Mouse (Mus musculus): ENCODE results near the gene Scgb2b18. TPM values are rescaled to one million over a fixed set of nuclear protein-coding genes. Genes with fewer than 3 reads are reported as not detected.
"Not testable (repeated sequence)": the region's sequence is repeated elsewhere in the genome, so short reads cannot be mapped to it uniquely, and the experiment has no call there.

Gene Scgb2b18
- not detected in 2 replicates for polyA plus RNA-seq (2012; rRNA removed)

- DNase-seq (ENCODE audit: low read depth), result not testable (repeated sequence)
Observed at GRCm38 (mm10) chr7:33173764-33174163, at the start of gene Scgb2b18. Gene Scgb2b18, minus strand, starts transcription at chr7:33173864.

- not testable (repeated sequence) for DNase-seq (ENCODE audit: low read depth)
Observed at GRCm38 (mm10) chr7:33185268-33185667, 11.6 kb upstream of the Scgb2b18 start, which contains the start of gene Scgb1b18. Gene Scgb1b18, plus strand, starts transcription at chr7:33185568.

Other genes with a start within 250 kb of the Scgb2b18 start
- not detected in 2 replicates for gene Scgb2b17, start 117.3 kb downstream of the Scgb2b18 start, polyA plus RNA-seq (2012; rRNA removed)
- not detected in 2 replicates for gene Scgb1b17, start 110.4 kb downstream of the Scgb2b18 start, polyA plus RNA-seq (2012; rRNA removed)
- gene Scgb1b18, start 11.7 kb upstream of the Scgb2b18 start, polyA plus RNA-seq (2012; rRNA removed), result not detected in 2 replicates
- not detected in 2 replicates for gene Scgb2b19, start 106.5 kb upstream of the Scgb2b18 start, polyA plus RNA-seq (2012; rRNA removed)
- gene Scgb1b19, start 113.4 kb upstream of the Scgb2b18 start, polyA plus RNA-seq (2012; rRNA removed), result not detected in 2 replicates
- gene Scgb2b20, start 192.5 kb upstream of the Scgb2b18 start, polyA plus RNA-seq (2012; rRNA removed), result not detected in 2 replicates
- gene Scgb1b20, start 199.4 kb upstream of the Scgb2b18 start, polyA plus RNA-seq (2012; rRNA removed), result not detected in 2 replicates